Mouse (Mus musculus) intestine, embryonic 14.5 days (tissue): ENCODE results near the gene Ovol2. TPM values are rescaled to one million over a fixed set of nuclear protein-coding genes. Genes with fewer than 3 reads are reported as not detected.

Experiments used
- ATAC-seq: fragments of 200-750 bp; cut with Nextera tagmentation; replicated peaks from 2 replicates; pipeline ENCODE4 v1.8.0; 2017; ENCODE audit warnings: low read depth, moderate number of reproducible peaks, moderate TSS enrichment, moderate library complexity; ENCODE audit not compliant: low FRiP score, low TSS enrichment
- DNase-seq: peaks from one replicate; pipeline ENCODE4 v3.0.0-alpha.2; 2018; ENCODE audit warnings: low spot score
- H3K27ac ChIP-seq: fragments of 300-500 bp; sonication (generic); 2 replicates; pipeline ENCODE4 v1.5.1; 2014; ENCODE audit warnings: low read depth, mild to moderate bottlenecking, control low read depth
- H3K27me3 ChIP-seq: fragments of 300-500 bp; sonication (generic); replicated peaks from 2 replicates; pipeline ENCODE4 v1.6.1; 2014; ENCODE audit warnings: low read length, control low read depth; ENCODE audit not compliant: control insufficient read depth, insufficient read depth
- H3K36me3 ChIP-seq: fragments of 300-500 bp; sonication (generic); 2 replicates; pipeline ENCODE4 v1.6.1; 2014; ENCODE audit warnings: low read length, control low read depth; ENCODE audit not compliant: control insufficient read depth, insufficient read depth
- H3K4me1 ChIP-seq: fragments of 300-500 bp; sonication (generic); replicated peaks from 2 replicates; pipeline ENCODE4 v1.6.1; 2014; ENCODE audit warnings: low read length, control low read depth, mixed read lengths; ENCODE audit not compliant: control insufficient read depth, insufficient read depth
- H3K4me2 ChIP-seq: fragments of 300-500 bp; sonication (generic); 2 replicates; pipeline ENCODE4 v1.6.1; 2014; ENCODE audit warnings: low read length
- H3K4me3 ChIP-seq: fragments of 300-500 bp; sonication (generic); 2 replicates; pipeline ENCODE4 v1.5.1; 2014; ENCODE audit warnings: low read depth, low read length, control low read depth, mixed read lengths
- H3K9ac ChIP-seq: fragments of 300-500 bp; sonication (generic); 2 replicates; pipeline ENCODE4 v1.6.1; 2014; ENCODE audit warnings: mild to moderate bottlenecking, low read length
- H3K9me3 ChIP-seq: fragments of 300-500 bp; sonication (generic); 2 replicates; pipeline ENCODE4 v1.6.1; 2016; ENCODE audit warnings: low read length, control low read depth; ENCODE audit not compliant: control insufficient read depth
- WGBS: fragments of 180-500 bp; shearing (Covaris S2); extraction: QIAGEN DNeasy Blood & Tissue Kit; methylation state at CpG from one replicate; pipeline ENCODE4 v1.1.7; 2014; 5-methylcytosine and 5-hydroxymethylcytosine counted together
- polyA plus RNA-seq: library from polyadenylated mRNA; unstranded; fragments of >200 nt; fragmentation: Nextera tagmentation; extraction: Ambion mirVana; gene quantifications from 2 replicates; pipeline ENCODE4 v1.2.1, GENCODE M21; 2014

Ovol2 gene
- polyA plus RNA-seq, 1 experiment from 2014 or later: 0.95 TPM

DNA sequence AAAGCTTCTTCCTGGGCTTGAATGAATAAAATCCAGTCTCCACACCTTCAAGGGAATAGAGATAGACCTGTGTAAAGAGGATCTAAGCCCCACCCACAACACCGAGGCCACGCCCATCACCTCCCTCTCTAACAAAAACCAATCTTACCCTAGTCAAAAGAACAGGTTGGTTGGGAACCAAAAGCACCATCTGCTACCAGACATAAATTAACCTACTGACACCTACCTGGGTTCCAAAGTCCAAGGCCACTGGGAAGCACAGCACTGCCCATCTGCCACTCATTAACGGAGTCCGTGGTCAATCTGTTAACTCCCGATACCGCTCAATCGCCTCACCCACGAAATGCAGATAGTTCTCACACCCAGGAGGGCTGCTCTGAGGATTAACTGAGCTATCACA lies 23.4 kb downstream of the Ovol2 start:
- ATAC-seq (no peak; the same call in 1 of the 2 replicates), DNase-seq (no peak)
- H3K4me1 ChIP-seq: no peaks in the 10 kb centered on the region
- no peaks in the 10 kb centered on the region for H3K9me3 ChIP-seq
- WGBS: 56% methylated on average over 8 of the region's 8 CpGs
- no peak overlapping the region for H3K4me2 ChIP-seq
- H3K4me3 ChIP-seq: no peak overlapping the region
- no peak overlapping the region for H3K9ac ChIP-seq
- H3K36me3 ChIP-seq: no peaks in the 10 kb centered on the region
- no peak overlapping the region for H3K27ac ChIP-seq
- no peaks in the 10 kb centered on the region for H3K27me3 ChIP-seq

DNA sequence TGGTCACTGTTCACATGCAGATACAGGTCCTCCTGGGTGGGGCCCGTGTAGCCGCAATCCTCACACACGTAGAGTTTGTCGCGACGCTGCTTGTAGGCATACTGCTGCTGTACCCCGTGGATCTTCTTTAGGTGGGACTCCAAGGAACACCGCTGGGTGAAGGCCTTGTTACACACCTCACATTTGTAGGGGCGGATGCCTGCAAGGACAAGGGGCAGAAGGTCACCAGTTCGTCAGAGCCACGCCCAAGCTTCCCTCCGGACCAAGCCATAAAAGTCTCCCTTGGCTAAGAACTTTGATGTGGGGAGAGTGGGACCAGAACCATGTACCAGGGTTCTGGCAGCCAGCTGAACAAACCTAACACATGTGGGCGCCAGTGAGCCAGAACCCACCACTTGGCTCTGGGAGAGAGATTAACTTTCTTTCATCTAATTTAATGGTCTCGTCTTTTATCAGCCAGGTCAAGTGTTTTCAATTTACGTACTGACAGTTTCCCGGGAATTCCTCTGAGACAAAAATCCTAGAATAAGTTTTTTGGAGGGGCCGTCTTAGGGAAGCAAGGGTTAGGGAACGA lies 26.1 kb downstream of the Ovol2 start:
- Histone ChIP-seq H3K4me1 (no peaks in the 10 kb centered on the region), H3K9ac (no peak overlapping the region), H3K27ac (no peak overlapping the region), H3K36me3 (no peaks in the 10 kb centered on the region), H3K9me3 (no peaks in the 10 kb centered on the region), H3K4me3 (no peak overlapping the region), H3K4me2 (no peak overlapping the region), H3K27me3 (no peaks in the 10 kb centered on the region)
- ATAC-seq (no peak), DNase-seq (no peak)
- WGBS: 63% methylated on average over 18 of the region's 18 CpGs

DNA sequence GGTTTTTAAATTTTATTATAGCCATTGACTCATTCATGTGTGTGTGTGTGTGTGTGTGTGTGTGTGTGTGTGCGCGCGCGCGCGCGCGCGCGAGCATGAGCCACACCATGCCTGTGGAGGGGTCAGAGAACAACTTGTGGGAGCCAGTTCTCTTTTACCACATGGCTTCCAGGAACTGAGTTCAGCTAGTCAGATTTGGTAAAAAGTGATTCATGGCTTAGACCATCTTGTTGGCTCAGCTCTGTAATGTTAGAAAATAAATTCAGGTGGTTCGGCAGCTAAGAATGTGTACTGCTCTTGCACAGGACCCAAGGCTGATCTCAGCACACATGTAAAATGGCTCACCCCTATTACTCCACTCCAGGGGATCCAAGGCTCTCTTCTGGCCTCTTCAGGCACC lies 30.8 kb downstream of the Ovol2 start:
- Histone ChIP-seq H3K4me2 (no peak overlapping the region), H3K36me3 (no peaks in the 10 kb centered on the region), H3K9ac (no peak overlapping the region), H3K4me1 (0 out of 2 replicates have a peak, but pooled peaks cover 3% of the 10 kb centered on the region), H3K9me3 (no peaks in the 10 kb centered on the region), H3K27ac (no peak overlapping the region), H3K27me3 (no peaks in the 10 kb centered on the region), H3K4me3 (no peak overlapping the region)
- WGBS: 96% methylated on average over 11 of the region's 11 CpGs
- ATAC-seq (no peak), DNase-seq (no peak)

DNA sequence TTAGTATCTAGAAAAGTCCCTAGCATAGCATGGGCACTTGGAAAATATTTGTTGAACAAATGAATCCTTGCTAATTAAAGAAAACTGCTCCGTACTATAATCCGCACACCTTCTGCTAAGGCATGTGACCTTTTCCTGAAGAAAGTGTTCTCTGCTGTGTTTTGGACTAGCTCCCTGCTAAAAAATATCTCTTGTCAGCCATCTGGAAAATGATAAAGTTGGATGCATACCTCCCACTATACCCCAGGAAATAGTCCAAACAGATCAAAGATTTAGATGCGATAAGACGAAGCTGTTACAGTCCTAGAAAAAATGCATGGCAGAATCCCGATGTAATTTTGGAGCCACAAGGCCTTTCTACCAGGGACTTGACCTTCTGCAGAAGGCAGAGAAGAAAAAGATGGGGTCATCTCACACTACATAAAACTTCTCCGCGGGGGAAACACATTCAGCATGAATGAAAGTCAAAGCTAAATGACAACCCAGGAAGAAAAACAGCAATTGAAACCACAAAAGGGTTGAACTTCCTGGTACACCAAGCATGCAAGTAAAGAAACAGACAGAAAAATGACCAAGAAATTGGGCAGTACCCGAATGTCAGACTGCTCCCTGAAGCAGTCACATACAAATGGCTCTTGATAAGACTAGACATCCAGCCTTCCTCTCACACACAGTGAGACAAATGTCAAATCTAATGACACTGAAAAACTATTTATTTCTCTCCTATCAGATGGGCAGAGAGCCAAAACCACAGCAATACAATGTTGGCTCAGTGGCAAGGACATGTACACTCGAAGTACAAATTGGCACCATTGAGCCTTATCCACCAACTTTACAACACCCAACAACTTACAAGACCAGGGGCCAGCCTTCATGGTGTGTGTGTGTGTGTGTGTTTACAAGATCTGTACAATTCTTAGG lies 31.9 kb downstream of the Ovol2 start:
- Histone ChIP-seq H3K4me3 (no peak overlapping the region), H3K9ac (no peak overlapping the region), H3K9me3 (no peaks in the 10 kb centered on the region), H3K4me1 (0 out of 2 replicates have a peak, but pooled peaks cover 3% of the 10 kb centered on the region), H3K27ac (no peak overlapping the region), H3K4me2 (no peak overlapping the region), H3K27me3 (no peaks in the 10 kb centered on the region), H3K36me3 (no peaks in the 10 kb centered on the region)
- WGBS: 57% methylated on average over 9 of the region's 9 CpGs
- ATAC-seq (no peak), DNase-seq (no peak)

DNA sequence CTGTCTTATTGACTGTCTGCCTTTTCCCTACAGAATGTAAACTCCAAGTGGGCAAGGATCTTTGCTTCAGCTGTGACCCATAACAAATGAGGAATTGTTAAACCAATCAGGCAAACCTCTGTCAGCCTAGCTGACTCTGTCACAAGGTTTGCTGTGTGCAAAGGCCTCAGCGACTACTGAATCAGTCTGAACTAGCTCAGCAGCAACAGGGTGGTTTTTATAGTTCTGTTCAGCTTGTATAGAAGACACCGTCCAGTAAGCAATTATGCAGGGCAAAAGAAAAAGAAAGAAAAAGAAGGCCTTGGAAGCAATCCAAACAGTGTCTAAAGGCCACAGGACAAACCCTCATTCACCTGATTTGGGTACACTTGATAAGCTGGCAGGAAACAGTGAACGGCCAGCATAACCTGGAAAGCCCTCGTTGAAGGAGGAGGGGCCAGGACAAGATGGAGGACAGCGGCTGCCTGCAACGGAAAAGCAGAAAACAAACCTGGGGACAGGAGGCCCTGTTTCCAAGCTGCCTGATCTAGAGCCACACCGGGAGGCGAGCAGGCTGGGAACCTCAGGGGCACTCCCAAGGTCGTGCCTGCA lies 36.7 kb downstream of the Ovol2 start:
- no peak overlapping the region for H3K4me2 ChIP-seq
- H3K9ac ChIP-seq: no peak overlapping the region
- ATAC-seq (no peak), DNase-seq (no peak)
- H3K27ac ChIP-seq: no peak overlapping the region
- no peaks in the 10 kb centered on the region for H3K36me3 ChIP-seq
- no peaks in the 10 kb centered on the region for H3K9me3 ChIP-seq
- no peak overlapping the region for H3K4me3 ChIP-seq
- 62% methylated on average over 9 of the region's 9 CpGs for WGBS
- 0 out of 2 replicates have a peak, but pooled peaks cover under 1% of the 10 kb centered on the region for H3K4me1 ChIP-seq
- H3K27me3 ChIP-seq: no peaks in the 10 kb centered on the region

DNA sequence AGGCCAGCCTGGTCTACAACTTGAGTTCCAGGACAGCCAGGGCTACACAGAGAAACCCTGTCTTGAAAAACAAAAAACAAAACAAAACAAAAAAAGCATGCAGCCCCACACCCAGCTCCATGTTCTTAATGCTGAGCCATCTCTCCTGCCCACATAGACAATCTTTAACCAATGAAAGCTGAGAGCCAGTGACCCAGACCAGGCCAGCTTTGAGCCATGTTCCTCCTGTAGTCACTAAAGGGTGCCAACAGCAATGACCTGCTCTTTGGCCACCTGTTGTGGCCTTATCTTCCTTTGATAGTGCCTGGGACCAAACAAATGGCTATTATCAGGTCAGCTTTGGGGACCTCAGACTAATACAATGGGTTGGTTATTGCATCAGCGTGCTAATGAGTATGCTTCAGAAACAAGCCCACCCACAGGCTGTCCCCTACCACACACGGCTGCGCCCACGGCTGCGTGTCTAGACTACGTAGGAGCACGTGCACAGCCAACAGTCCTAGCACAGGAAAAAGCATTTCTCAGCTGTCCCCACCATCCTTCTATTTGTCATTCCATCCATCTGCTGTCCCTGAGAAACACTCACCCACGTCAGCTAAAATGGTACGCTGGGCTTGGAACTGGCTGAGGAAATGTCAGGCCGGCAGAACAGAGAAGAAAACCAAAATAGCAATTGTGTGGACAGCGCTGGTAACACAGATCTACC lies 40.2 kb downstream of the Ovol2 start:
- DNase-seq (no peak), ATAC-seq (no peak)
- 68% methylated on average over 11 of the region's 11 CpGs for WGBS
- Histone ChIP-seq H3K9me3 (no peaks in the 10 kb centered on the region), H3K4me3 (no peak overlapping the region), H3K4me1 (no peaks in the 10 kb centered on the region), H3K36me3 (no peaks in the 10 kb centered on the region), H3K4me2 (no peak overlapping the region), H3K27ac (no peak overlapping the region), H3K27me3 (no peaks in the 10 kb centered on the region), H3K9ac (no peak overlapping the region)

DNA sequence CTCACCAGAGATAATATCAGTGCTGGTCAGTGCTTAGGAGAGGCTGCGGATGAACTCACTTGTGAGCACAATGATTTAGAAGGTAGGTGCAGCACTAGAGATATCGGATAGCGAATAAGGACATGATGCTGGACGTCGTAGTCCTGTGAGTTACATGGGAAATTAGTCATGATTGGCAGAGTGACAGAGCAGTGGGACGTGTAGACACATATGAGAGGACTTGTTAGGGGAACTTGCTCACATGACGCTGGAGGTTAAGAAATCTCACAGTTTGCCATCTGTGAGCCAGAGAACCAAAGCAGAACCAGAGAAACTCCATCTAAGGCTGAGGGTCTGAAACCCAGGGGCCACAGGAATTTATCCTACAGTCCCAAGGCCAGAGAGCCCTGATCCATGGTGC lies 41.6 kb downstream of the Ovol2 start:
- Histone ChIP-seq H3K36me3 (no peaks in the 10 kb centered on the region), H3K4me3 (no peak overlapping the region), H3K27ac (no peak overlapping the region), H3K9me3 (no peaks in the 10 kb centered on the region), H3K27me3 (no peaks in the 10 kb centered on the region), H3K9ac (no peak overlapping the region), H3K4me2 (no peak overlapping the region), H3K4me1 (no peaks in the 10 kb centered on the region)
- no peak for DNase-seq
- WGBS: 92% methylated on average over 7 of the region's 7 CpGs
- no peak for ATAC-seq

DNA sequence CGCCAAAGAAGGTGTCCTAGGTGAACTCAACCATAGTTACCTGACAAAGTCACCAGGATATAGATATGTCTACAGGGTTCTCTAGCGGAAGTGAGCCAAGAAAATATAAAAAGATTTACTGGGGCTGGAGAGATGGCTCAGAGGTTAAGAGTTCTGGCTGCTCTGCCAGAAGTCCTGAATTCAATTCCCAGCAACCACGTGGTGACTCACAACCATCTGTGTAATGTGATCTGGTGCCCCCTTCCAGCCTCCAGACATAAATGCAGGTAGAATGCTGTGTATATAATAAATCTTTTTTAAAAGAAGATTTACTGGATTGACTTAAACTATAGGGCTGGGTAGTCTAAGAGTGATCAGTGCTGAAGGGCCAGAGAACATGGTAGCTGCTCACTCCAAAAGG lies 50.5 kb downstream of the Ovol2 start:
- Histone ChIP-seq H3K4me1 (no peaks in the 10 kb centered on the region), H3K4me3 (no peak overlapping the region), H3K36me3 (peaks cover 35% of the 10 kb centered on the region), H3K4me2 (no peak overlapping the region), H3K27ac (no peak overlapping the region), H3K9ac (no peak overlapping the region), H3K27me3 (no peaks in the 10 kb centered on the region), H3K9me3 (no peaks in the 10 kb centered on the region)
- ATAC-seq (no peak), DNase-seq (no peak)
- 56% methylated on average over 3 of the region's 3 CpGs for WGBS
